Mouse (Mus musculus): ENCODE results near the gene Tmtc1.

DNA sequence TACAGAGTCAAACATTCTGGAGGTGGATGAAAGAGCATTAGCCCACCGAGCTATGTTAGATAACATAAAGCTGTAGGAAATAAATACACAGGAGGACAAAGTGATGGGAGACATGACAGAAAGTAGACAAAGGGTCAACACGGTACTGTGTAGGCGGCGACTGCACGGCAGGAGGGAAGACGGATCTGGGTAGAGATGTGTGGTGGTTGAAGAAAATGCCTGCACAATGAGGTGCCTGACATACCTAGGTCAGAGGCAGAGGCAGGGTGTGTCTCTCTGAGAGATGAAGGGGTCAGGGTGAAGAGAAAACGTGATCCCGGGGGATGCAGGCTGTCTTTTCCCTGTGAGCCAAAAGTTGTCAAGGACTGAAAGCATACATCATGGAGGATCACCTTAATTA lies 185.1 kb downstream of the Tmtc1 start:
- TF ChIP-seq CTCF (conservative IDR thresholded peaks at IDR 0.05; ENCODE audit: low read length), result no peak
- TF ChIP-seq NANOG (IDR thresholded peaks at IDR 0.05; ENCODE audit: borderline replicate concordance, low read length), result no peak

Measured in E14TG2a.4 (cell line).